Mouse (Mus musculus) erythroblast, embryonic 14.5 days (primary cell): ENCODE measurements around the gene Pla2g12a.

Source experiments
- GATA1 ChIP-seq: IDR thresholded peaks from 2 replicates; pipeline ENCODE4 v1.6.1; 2012; ENCODE audit warnings: low read length, inconsistent platforms, mixed read lengths
- TAL1 ChIP-seq: IDR thresholded peaks from 3 replicates; pipeline ENCODE4 v1.6.1; 2012; ENCODE audit warnings: low read length, inconsistent platforms, mixed read lengths

DNA sequence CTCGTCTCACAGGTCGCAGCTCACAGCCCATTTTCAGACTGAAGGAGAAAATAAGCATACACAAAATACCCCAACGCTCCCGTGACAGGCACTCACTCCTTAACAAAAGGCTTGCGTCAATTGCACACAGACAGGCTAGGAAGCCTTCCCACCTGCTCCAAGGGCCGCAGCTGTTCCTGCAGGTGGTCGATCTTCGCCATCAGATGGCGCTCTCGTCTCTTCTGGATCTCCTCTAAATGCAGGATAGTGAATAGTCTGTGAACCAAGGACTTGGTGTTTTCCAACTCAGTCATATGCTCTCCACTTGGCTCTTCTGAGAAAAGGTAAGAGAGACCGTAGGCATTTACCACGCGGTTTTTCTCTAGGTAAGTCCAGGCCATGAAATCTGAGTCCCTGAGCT, 40.0 kb downstream of the Pla2g12a start:
- TF ChIP-seq TAL1 = no peak
- no peak for TF ChIP-seq GATA1
